Mouse (Mus musculus) megakaryocyte-erythroid progenitor cell, adult 5-6 weeks (primary cell): ENCODE results near the gene Smpd1. TPM values are rescaled to one million over a fixed set of nuclear protein-coding genes. Genes with fewer than 3 reads are reported as not detected.

Source experiments
- ATAC-seq: replicated peaks from 2 replicates; pipeline ENCODE4 v1.8.0; 2016; ENCODE audit warnings: mild to moderate bottlenecking, inconsistent platforms; ENCODE audit not compliant: severe bottlenecking, poor library complexity, low FRiP score, low TSS enrichment
- total RNA-seq, 2 experiments: library from RNA; stranded (forward) in 1 of 2; stranded (reverse) in 1 of 2; fragments of 200-1000, 215-1000 nt in 1 of 2; fragments of >200 nt in 1 of 2; fragmentation: Nextera tagmentation in 1 of 2; gene quantifications; 2 replicates each; pipeline ENCODE4 v1.2.3; 2014 to 2017

Gene Smpd1
- total RNA-seq, 2 experiments from 2014 or later: 17.1 to 17.6 TPM

DNA sequence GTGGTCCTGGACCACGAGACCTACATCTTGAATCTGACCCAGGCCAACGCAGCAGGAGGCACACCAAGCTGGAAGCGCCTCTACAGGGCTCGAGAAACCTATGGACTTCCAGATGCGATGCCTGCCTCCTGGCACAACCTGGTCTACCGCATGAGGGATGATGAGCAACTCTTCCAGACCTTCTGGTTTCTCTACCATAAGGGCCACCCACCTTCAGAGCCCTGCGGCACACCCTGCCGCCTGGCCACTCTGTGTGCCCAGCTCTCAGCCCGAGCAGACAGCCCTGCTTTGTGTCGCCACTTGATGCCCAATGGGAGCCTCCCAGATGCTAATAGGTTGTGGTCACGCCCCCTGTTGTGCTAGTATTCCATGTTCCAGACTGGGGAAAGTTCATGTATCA is 3.5 kb downstream of the Smpd1 start:
- ATAC-seq: no peak

DNA sequence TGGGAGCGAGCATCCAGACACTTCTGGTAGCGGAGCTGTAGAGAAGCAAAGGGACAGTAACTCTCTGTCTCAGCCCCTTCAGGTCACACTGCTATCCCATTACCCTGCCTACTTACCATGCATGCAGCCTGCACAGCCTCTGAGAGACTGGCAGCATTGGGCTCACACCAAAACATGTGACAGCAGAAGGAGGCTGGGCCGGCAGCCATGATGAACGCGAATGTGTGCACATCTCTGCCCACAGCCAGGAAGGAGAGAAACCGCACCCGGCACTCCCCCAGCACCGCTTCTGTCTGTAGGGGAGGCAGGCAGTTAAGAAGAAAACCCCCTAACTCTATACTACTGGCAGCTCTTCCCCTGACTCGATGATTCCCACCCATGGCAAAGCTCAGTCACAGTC is 4.9 kb downstream of the Smpd1 start:
- no peak for ATAC-seq

DNA sequence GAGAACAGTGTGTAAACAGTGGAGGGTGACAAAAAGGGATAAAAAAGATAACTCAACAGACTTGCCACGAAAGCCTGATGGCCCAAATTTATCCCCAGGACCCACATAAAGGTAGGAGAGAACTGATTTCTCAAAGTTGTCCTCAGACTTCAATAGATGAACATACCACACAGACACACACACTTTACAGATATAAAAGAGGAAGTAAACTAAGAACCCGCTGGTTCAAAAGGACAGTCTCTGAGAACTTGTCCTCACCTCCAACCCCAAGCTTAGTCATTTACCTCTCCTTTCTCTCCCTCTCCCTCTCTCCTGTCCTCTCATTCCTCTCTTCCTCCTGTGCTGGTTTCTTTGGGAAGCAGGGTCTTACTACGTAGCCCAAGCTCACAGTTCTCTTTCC is 8.2 kb downstream of the Smpd1 start:
- no peak for ATAC-seq

DNA sequence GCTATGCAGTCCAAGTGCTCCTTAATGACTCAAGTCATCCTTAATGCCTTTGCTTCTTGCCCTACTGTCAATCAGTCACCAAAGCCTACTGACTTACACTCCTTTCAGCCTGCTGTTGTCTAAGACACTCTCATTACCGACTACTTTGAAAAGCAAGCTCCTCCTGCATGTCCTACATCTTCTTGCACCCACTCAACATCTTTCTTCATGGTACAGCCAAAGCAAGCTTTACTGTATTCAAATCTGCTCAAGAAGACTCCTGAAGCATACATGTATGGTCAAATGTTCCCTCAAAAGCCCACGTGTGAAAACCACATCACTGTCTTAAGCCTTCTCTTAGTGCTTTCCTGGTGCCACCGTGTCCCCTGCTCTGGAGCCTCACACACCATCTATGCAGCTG is 9.2 kb downstream of the Smpd1 start:
- no peak for ATAC-seq

DNA sequence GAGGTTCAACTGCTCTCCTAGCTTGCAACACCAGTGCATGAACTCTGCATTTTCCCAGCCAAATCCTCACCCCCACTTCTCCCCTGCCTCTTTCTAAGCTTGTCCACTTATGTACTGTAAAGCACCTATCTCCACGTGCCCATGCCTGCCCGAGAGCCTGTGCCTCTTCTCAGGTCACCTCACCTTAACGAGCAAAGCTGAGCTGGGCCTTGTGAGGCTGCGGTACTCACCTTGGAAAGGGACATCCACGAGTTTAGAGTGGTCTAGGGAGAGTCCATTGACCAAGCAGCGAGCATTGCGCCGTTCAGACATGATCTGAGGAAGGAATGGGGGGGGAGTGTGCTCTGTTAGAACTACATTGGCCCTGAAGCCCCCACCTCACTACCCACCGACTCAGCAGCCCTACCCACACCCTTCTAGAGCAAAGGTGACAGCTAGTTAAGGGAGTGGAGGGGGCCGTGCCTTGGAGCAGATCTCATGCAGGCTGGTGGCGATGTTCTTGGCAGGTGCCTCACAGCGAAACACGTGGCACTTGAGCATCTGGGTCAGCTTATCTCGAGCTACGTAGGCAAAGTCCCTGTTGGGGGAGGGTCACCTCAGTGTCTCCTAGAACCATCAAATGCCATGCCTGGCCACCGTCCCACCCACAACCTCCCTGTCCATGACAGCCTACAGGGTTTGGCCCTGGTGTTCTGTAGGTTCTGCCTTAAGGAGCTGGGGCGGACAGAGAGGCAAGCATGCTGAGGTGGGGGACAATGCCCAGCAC is 11.1 kb downstream of the Smpd1 start:
- ATAC-seq: no peak

DNA sequence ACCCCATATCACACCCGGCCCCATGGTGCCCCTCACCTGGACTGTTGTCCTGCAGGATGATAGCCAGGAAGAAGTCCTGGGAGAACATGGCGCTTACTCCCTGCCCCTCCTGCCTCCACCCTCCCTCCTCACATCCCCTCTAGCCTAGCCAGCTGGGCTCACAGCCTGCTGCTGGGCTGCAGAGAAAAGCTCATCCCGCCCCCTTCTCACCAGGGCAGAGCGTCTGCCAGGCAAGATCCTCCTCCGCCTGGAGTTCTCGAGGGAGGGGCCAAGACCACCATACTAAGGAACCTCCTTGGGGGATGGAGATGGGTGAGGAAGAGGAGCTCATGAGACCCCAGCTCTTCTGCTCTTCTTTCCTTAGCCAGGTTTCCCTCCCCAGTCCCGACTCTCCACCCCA is 14.4 kb downstream of the Smpd1 start:
- ATAC-seq: no peak

DNA sequence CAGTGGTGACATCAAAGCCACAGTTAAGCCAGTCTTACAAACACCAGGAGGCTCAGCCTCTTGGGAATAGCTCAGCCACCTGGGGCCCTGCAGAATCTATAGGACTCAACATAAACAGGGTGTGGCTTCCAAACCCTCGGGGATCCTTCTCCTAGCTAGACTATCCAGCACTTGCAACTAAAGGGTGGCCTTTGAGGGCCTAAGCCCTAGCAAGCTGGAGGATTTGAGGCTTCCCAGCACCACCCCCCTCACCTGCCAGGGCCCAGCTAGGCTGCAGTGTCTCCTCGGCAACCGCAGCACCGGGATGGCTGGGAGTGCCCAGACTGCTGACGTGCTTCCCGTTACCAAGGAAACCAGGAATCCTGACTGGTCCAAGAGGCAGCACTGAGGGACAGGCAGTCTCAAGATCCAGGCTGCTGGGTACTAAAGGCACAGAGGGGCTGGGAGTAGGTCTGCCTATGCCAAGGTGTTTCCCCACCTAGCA is 14.9 kb downstream of the Smpd1 start:
- no peak for ATAC-seq

DNA sequence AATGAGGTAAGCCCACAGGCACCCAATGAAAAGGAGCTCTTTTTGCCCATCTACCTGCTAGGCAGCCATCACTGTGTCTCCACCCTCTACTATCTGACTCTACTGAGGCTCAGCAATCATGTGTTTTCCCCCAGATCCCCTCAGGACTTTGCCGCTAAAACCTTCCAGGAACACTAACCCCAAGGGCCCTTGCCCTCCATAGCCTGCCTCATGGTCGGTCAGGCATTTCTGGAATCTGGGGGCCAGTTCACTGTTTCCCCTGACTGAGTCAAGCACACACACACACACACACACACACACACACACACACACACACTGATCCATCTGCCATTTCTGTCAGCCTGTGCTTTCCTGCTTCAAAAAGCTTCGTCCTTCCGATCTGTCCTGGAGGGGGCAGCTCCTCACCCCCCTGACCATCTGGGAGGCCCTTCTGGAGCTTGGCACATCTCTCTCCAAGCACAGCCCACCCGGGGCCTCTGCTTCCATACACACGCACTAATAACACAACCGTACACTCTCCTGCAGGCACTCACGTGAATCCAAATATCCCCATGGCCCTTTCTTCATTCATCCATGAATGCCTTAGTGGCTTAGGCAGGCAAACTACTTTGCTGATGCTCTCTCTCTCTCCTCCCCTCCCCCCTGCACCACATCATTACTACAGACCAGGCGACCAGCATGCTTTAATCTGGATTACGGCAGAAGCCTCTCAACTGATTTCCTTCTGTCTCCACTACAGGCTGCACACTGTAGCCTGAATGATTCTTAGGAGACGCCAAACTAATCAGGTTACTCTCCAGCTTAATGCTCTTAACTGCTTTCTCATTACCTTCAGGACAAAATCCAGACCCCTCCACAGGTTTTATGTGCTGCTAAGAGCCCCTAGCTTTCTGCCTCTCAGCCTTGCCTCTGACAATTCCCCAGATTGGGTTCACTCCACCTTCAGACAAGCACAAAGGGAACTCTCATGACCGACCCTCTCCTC is 15.6 kb downstream of the Smpd1 start:
- ATAC-seq: no peak

DNA sequence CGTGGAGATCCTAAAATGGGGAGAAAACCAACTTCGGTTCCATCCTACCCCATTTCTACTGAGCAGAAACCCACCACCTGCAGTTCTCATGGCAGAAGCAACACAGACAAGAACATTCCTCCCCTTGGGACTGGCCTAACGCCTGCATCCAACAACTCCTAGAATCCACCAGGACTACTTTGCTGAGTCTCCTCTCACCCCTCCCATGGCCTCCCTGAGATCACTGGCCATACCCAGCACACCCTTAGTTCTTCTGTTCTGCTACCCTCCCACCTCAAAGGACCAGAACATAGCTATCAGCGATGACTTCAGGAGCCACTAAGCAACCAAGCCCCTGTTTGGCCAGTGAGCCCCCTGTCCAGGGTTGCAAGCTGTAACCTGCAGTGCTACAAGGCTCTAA is 16.6 kb downstream of the Smpd1 start:
- ATAC-seq: no peak

DNA sequence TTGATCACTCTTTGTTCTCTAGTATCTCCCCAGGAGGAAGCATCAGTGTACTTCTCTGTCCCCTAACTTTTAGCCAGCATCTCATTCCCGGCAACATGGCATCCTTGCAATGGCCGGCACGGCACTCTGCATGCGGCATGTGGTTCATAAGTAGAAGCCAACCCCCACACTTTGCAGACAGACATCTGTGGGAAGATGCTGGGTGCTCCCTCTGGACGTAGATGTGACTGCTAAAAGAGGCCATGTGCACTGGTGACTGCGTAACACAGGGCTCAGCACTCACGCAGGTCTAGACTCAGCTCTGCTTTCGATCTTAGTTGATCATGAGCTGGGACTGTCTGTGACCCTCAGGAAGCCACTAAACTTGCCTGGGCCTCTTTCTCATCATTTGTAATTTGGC is 18.8 kb downstream of the Smpd1 start:
- no peak for ATAC-seq

DNA sequence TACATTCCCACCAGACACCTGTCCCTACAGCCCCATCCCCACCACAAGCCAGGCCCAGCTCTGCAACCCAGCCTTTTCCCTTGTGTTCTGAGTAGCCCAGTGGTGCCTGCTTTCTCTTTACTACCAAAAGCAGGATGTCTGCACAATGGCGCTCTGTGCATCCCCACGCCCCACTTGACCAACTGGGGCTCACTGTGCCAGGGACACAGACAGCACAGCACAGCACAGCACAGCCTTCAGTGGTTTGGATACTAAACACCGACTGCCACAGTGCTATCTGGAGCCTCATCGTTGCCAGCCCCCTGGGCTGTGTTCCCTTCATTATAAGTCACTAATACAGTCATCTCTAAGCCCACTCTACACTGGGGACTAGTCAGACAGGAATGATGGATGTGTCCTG is 20.4 kb downstream of the Smpd1 start:
- no peak for ATAC-seq

DNA sequence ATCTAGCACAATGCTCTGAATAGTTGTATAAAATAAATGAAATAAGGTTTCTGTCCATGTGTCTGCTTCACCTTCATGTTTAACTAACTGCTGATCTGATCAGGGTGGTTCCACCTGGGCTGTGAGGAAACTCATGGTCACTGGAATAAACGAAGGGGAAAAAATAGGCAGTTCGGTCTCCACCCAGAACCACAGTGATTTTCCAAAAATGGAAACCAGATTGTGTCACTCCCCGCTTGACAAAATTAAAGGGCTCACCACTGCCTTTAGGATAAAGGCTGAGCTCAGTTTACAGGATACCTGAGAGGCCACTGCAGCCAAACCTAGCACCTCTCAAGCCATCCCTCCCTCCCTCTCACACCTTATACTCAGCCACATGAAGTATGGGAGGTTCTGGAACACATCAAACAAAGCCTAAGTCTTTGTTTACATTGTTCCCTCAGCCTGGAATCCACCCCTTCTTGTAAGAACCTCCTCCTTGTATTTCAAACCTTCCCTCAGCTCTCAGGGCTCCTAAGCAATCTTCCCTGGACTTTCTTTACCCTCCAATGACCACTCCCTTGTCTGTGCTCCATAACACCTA is 22.1 kb downstream of the Smpd1 start:
- ATAC-seq: no peak

DNA sequence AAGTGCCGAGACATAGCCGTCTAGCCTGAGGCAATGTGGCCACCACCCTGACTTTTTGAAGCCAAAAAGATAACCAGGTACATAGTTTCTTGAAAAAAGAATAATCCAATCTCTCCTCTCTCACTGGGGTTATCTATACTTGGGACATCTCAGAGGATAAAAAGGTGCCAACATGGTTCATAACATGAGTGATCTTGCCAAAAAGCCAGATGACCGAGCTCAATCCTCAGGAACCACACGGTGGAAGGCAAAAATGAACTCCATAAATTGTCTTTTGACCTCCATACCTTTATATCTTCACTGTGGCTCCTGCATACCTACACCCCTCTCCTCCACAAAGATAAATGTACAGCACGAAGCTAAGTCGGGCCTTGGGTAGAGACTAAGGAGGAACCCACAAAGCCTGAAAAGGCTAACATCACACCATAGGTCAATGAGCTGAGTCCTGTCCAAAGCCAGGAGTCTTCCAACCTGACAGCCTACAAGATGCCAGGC is 23.3 kb downstream of the Smpd1 start:
- no peak for ATAC-seq

DNA sequence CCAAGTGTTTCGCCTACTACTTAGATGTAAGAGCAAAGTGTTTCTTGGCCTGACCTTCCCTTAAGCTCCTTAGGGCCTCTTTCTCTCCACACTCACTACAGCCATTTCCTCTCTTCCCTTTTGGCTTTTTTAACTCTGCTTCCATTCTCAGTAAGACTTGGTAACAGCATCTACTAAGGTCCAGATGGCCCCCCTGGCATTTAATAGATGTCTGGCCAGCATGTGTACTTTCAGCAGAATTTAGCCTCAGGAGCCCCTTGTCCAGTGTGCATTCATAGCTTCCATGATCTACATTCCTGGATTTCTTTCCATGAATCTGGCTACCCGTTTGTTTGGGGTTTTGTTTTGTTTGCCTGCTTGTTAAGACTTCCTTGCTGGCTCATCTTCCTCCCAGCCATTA is 24.3 kb downstream of the Smpd1 start:
- no peak for ATAC-seq

DNA sequence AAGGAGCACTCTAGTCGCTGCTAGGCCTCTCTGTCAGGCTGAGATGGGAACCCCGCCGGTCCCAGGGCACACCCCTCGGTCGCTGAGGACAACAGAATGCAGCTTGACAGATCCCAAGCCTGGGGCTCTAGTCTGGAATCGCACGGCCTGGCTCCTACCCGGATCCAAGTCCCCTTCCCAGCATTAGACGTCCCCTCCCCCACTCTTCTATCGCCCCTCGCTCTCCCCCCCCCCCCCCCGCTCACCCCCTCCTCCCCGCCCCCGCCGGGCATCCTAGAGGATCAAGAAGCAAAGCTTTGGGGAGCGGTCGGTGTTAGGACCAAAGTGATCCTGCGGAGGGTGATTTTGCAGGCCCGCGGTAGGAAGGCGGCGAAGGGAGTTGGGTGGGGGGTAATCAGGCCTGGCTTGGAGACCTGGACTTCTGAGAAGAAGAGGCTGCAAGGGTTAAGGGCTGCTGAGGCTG is 26.5 kb downstream of the Smpd1 start:
- peak; percentile 16 for ATAC-seq

DNA sequence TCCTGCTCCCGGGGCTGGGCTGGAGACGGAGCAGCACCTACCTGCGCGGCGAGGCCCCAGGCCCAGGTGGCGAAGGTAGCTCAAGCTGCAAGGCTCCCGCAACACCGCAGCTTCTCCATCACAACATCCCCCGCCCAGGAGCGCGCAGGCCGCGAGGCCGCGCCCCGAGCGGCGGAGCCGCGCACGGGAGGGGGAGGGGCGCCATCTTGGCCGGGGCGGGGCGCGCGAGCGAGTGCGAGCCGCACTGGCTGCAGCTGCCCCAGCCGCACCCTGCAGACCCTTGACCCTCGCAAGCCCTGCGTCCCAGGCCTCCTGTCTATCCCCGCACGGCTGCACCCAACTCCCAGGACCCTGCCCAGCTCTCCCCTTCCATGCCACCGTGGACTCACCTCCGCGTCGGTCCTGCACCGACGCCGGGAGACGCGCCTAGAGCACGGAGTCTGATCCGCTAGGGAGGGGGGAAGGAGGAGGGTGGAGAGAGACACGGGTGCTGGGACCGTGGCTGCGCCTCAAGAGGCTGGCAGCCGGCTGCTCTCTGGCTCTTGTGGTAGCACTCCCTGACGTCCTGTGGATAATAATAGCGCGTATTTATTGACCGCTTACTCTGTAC is 27.0 kb downstream of the Smpd1 start, which contains the start of gene Apbb1:
Gene Apbb1 (minus strand): TSS at position 560 of the 610 bp plus-strand sequence.
- peak; percentile 92 for ATAC-seq

DNA sequence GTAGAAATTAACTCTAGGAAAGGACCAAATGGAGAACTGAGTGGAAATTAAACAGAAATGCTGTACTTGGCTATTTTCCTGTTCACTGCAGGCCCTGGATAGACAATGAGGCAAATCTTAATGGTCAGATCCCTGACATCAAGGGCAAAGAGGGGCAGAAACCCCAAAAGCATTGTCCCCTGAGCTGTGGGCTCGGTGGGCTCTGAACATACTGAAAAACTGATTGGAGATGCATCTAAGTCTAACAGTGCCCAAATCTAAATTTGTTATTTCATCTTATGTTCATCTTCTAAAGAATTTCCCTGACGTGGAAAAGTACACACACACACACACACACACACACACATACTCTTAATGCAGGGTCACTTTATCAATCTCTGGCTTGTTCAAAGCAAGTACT is 27.8 kb downstream of the Smpd1 start:
- ATAC-seq: no peak

DNA sequence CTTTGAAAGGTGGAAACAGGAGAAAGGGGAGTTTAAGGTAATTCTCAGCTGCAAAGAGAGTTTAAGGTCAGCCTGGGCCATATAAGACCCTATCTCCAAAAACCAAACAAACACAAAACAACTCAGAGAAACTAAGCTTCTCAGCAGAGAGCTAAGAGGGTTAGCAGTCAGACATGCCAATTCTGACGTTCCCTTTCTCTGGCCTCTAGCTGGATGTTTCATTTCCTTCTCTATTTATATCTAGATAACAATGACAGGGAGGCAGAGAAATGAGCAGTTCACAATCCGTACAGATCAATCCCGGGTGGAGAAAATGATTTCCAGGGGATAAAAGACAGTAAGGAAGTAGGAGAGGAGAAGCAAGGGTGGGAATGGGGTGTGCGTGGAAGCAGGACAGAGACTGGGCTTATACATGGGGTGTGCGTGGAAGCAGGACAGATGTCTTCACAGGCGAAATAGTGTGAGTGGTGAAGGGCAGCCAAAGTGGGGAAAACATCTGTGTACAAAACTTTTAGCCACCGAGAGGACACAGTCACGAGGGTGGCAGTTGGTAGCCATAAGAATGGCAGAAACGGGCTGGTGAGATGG is 34.3 kb downstream of the Smpd1 start:
- ATAC-seq: no peak

DNA sequence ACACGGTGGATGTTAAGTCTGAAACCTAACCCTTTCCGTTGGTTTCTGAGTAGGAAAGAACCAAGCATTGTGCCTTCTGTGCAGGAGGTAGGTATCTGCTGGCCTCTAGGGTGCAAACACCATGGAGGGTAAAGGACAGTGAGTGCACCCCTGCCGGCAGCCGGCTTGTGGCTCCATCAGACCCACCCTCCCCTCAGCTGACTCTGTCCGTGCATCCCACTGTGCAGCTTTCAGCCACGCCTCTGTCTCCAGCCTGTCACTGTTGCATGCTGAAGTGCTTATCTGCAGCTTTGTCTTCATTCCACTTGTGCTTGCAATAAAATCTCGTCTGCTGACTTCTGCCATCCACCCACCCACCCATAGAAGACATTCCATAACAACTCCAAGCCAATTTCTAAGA is 35.9 kb downstream of the Smpd1 start:
- no peak for ATAC-seq
